Mouse (Mus musculus) adrenal gland, postnatal 14 days (tissue): Measurements from ENCODE around the gene Hcrt. TPM values are rescaled to one million over a fixed set of nuclear protein-coding genes. Genes with fewer than 3 reads are reported as not detected.

Experiments
- DNase-seq: peaks from one replicate; pipeline ENCODE4 v3.0.0; 2021; ENCODE audit warnings: mixed read lengths
- long read RNA-seq, 2 experiments: library from polyadenylated mRNA; stranded (forward); transcript quantifications; one replicate each; pipeline ENCODE4 v2.0.0; 2021
- total RNA-seq: library from RNA; stranded (reverse); gene quantifications from 2 replicates; pipeline ENCODE4 v1.2.3, GENCODE M21; 2021

The Hcrt gene
- total RNA-seq, result not detected in 2 replicates
- long read RNA-seq, experiment 1, result 0 reads
- long read RNA-seq, experiment 2, result 0 reads

GRCm38 (mm10) chr11:100762831-100763230 is at the start of gene Hcrt:
TSS of gene Hcrt (minus strand) at chr11:100762931.
- DNase-seq, result no peak

- DNase-seq, result no peak
These were observed 48.4 kb upstream of the Hcrt start for GRCm38 (mm10) chr11:100811132-100811531.

GRCm38 (mm10) chr11:100810516-100810915 is 47.8 kb upstream of the Hcrt start:
- DNase-seq, result no peak

DNA sequence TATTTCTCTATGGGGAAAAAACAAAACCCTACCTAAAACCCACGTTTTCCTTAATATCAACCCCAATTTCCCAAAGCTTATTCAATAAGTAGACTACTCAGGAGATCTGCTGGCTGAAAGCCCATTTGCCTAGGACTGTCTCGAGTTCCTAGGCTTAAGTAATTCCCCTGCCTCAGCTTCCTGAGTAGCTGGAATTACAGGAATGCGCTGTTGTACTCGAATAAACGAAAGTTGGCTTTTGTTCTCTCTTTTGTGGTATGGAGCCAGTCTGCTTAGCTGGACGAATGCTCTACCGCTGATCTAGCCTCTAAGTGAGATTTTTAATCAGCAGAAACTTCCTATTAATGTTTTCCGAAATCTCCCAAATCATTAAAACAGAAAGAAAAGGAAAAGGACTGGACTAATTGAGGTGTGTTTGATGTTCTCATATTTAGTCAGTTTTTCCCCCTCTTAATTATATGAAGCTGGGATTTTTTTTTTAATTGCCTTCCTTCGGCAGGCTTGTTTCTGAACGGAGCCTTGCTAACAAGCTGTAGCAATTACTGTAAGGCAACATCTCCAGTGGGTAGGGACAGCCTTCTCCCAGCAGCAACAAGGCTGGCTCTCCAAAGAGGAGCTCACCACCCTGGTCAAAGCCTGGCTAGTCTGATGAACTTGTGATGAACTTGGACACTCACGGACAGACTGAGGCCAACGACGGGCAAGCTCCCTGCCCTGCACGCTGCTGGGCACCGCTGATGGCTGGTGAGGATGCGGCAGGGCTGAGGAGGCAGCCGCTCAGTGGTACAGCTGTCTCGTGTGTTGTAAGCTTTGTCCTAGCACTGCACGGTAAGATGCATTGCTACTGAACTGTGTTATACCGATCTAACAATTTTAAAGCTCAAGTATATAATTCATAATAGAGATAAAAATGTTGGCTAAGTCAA is 43.9 kb upstream of the Hcrt start:
- DNase-seq, result no peak

- DNase-seq, result no peak
These were observed 42.8 kb upstream of the Hcrt start for GRCm38 (mm10) chr11:100805535-100805934.

DNA sequence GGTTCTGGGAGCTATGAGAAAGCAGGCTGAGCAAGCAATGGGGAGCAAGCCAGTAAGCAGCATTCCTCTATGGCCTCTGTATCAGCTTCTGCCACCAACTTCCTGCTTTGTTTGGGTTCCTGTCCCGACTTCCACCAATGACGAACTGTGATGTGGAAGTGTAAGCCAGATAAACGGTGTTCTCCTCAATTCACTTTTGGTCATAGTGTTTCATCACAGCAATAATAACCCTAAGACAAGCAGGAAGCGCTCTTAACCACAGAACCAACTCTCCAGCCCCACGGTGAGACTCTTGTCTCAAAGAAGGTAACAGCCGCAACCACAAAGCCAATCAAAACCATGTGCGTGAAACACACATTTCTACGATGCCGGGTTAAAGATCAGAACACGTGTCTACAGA is 41.7 kb upstream of the Hcrt start:
- no peak for DNase-seq

DNA sequence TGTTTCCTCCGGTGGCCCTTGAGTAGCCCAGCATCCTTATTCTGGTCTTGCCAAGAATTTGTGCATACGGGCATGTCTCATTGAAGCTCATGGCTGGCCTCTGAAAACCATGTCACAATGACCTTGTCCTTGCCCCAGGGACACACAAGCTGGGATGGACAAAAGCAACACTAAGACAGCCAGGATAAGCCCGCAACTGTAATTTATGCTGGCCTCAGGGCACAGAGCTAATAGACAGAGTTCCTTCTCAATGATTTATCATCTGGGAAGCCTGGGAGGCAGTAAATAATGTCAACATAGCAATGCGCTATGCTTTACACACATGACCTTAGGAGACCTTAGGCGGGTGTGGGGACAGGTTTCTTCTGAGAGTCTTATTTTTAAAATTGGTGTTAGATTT is 36.7 kb upstream of the Hcrt start:
- DNase-seq, result peak; percentile 79

- DNase-seq, result no peak
These were observed 33.9 kb upstream of the Hcrt start for GRCm38 (mm10) chr11:100796585-100796984.

GRCm38 (mm10) chr11:100795386-100795785 is 32.7 kb upstream of the Hcrt start:
- DNase-seq, result no peak

DNA sequence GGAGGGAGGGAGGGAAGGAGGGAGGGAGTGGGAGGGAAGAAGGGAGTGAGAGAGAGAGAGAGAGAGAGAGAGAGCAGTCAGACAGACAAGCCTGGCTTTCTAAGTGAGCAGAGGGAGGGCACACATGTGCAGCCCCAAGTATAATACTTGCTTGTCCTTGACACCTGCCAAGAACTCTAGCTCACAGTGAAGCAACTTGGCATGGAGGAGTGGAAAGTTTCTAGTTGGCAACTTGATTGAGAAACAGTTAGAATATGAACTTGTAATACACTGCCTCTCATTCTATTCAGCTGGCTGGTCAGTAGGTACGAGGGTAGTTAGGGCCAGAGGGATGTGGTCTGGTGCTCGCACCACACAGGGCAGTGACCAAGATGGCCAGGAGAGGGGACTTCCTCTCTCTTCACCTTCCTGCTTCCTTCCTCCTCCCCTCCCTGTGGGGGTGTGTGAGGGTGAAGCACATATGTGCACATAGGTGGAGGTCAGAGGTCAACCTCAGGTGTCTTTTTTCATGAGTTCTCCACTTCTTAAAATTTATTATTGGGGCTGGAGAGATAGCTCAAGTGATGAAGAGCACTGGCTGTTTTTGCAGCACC is 28.8 kb upstream of the Hcrt start:
- peak; percentile 78 for DNase-seq

GRCm38 (mm10) chr11:100790644-100791043 is 27.9 kb upstream of the Hcrt start:
- DNase-seq, result peak; percentile 82

- no peak for DNase-seq
These were observed 27.0 kb upstream of the Hcrt start for GRCm38 (mm10) chr11:100789702-100790101.

- no peak for DNase-seq
These were observed 23.0 kb upstream of the Hcrt start for GRCm38 (mm10) chr11:100785774-100786173.

- DNase-seq, result no peak
These were observed 21.6 kb upstream of the Hcrt start for GRCm38 (mm10) chr11:100784286-100784685.

DNA sequence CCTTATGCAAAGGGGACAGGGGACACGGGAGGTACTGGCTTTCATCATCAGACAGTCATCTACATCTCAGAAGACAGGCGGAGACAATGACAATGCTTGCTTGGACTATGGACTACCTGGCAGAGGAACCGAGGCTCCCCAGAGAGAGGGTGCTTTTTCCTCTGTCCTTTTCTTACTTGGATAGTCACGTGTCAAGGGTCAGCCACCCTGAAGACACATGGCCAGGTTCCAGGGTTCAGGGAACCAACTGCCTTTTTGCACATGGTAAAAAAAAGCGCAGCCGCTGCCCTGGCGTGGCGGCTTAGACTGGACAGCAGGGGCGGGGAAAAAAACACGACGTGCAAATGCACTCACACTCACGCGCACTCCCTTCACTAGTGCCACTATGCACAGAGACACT is 19.8 kb upstream of the Hcrt start:
- no peak for DNase-seq

GRCm38 (mm10) chr11:100781763-100782475 is 19.2 kb upstream of the Hcrt start:
- DNase-seq, result no peak

GRCm38 (mm10) chr11:100780247-100780646 is 17.5 kb upstream of the Hcrt start:
- DNase-seq, result peak; percentile 70

- no peak for DNase-seq
These were observed 15.3 kb upstream of the Hcrt start for GRCm38 (mm10) chr11:100778069-100778468.

- no peak for DNase-seq
These were observed 13.2 kb upstream of the Hcrt start for GRCm38 (mm10) chr11:100775921-100776320.

DNA sequence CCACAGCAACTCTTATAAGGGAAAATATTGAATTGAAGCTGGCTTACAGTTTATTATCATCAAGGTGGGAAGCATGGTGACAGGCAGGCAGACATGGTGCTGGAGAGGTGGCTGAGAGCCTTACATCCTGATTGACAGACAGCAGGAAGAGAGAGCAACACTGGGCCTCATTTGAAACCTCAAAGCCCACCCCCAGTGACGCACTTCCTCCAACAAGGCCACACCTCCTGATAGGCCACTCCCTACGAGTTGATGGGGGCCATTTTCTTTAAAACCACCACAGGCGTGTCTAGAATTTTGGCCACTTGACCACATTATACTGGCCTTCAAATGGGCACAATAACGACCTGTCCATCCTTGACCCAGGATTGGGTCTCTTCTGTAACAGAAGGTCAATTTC is 11.5 kb upstream of the Hcrt start:
- DNase-seq, result no peak

GRCm38 (mm10) chr11:100770646-100771408 is 8.1 kb upstream of the Hcrt start, which contains the start of gene Ghdc:
TSS of gene Ghdc (minus strand) at chr11:100770957.
- peak; percentile 94 for DNase-seq

- DNase-seq, result no peak
These were observed 7.2 kb upstream of the Hcrt start for GRCm38 (mm10) chr11:100769980-100770379.
